Mouse (Mus musculus): ENCODE data around the gene Slc25a3. TPM values are rescaled to one million over a fixed set of nuclear protein-coding genes. Genes with fewer than 3 reads are reported as not detected.

The Slc25a3 gene
- polyA plus RNA-seq, 1 experiment, result 832 TPM

GRCm38 (mm10) chr10:91083393-91083927 lies 40.4 kb downstream of the Slc25a3 start:
- peak overlapping the region; percentile 47 for H3K27ac ChIP-seq (ENCODE audit: insufficient read depth, low read depth, low read length)
- H3K27me3 ChIP-seq (replicated peaks; ENCODE audit: control insufficient read depth, insufficient read depth, low read length), result no peaks in the 10 kb centered on the region
- DNase-seq, result no peak
- H3K4me1 ChIP-seq (ENCODE audit: control insufficient read depth, insufficient read depth, low read length), result no peaks in the 10 kb centered on the region
- 25% methylated on average over 12 of the region's 12 CpGs for WGBS
- peak overlapping the region; percentile 73 for H3K4me3 ChIP-seq (ENCODE audit: insufficient read depth, low read depth, low read length)
- TF ChIP-seq CTCF (conservative IDR thresholded peaks at IDR 0.05; ENCODE audit: insufficient read depth, insufficient read length, low read depth, low read length) (no peak), POLR2A (IDR thresholded peaks at IDR 0.05; ENCODE audit: low read depth, low read length) (no peak)
- no peaks in the 10 kb centered on the region for H3K36me3 ChIP-seq (ENCODE audit: control insufficient read depth, insufficient read depth, low read length)

GRCm38 (mm10) chr10:91082550-91083392 lies 41.1 kb downstream of the Slc25a3 start, which contains the start of the genes Apaf1 and Ikbip:
Apaf1 (minus strand) TSS chr10:91082770.
Ikbip (plus strand) TSS chr10:91082940.
- peak; percentile 100 for DNase-seq
- TF ChIP-seq POLR2A (IDR thresholded peaks at IDR 0.05; ENCODE audit: low read depth, low read length) (peak; percentile 21), CTCF (conservative IDR thresholded peaks at IDR 0.05; ENCODE audit: insufficient read depth, insufficient read length, low read depth, low read length) (no peak)
- Histone ChIP-seq H3K36me3 (ENCODE audit: control insufficient read depth, insufficient read depth, low read length) (no peaks in the 10 kb centered on the region), H3K27ac (ENCODE audit: insufficient read depth, low read depth, low read length) (peak within 1 kb of the TSS; percentile 47), H3K4me1 (ENCODE audit: control insufficient read depth, insufficient read depth, low read length) (no peaks in the 10 kb centered on the region), H3K4me3 (ENCODE audit: insufficient read depth, low read depth, low read length) (peak within 1 kb of the TSS; percentile 92), H3K27me3 (replicated peaks; ENCODE audit: control insufficient read depth, insufficient read depth, low read length) (no peaks in the 10 kb centered on the region)
- WGBS, result 1% methylated on average over 86 of the region's 87 CpGs

- Histone ChIP-seq H3K27ac (ENCODE audit: insufficient read depth, low read depth, low read length) (0 out of 2 replicates have a peak overlapping the region, but pooled peaks have one; percentile 11), H3K36me3 (ENCODE audit: control insufficient read depth, insufficient read depth, low read length) (no peaks in the 10 kb centered on the region), H3K4me3 (ENCODE audit: insufficient read depth, low read depth, low read length) (peak overlapping the region; percentile 92), H3K4me1 (ENCODE audit: control insufficient read depth, insufficient read depth, low read length) (no peaks in the 10 kb centered on the region), H3K27me3 (replicated peaks; ENCODE audit: control insufficient read depth, insufficient read depth, low read length) (no peaks in the 10 kb centered on the region)
- DNase-seq, result peak; percentile 20
- WGBS, result 1% methylated on average over 27 of the region's 27 CpGs
- no peak for TF ChIP-seq CTCF (conservative IDR thresholded peaks at IDR 0.05; ENCODE audit: insufficient read depth, insufficient read length, low read depth, low read length)
- TF ChIP-seq POLR2A (IDR thresholded peaks at IDR 0.05; ENCODE audit: low read depth, low read length), result no peak
These were observed 41.8 kb downstream of the Slc25a3 start for GRCm38 (mm10) chr10:91081959-91082507.

- no peak overlapping the region for H3K4me3 ChIP-seq (ENCODE audit: insufficient read depth, low read depth, low read length)
- H3K27ac ChIP-seq (ENCODE audit: insufficient read depth, low read depth, low read length), result no peak overlapping the region
- DNase-seq, result peak; percentile 6
- no peaks in the 10 kb centered on the region for H3K4me1 ChIP-seq (ENCODE audit: control insufficient read depth, insufficient read depth, low read length)
- WGBS, result 64% methylated on average over 5 of the region's 5 CpGs
- H3K27me3 ChIP-seq (replicated peaks; ENCODE audit: control insufficient read depth, insufficient read depth, low read length), result no peaks in the 10 kb centered on the region
- H3K36me3 ChIP-seq (ENCODE audit: control insufficient read depth, insufficient read depth, low read length), result peaks cover 2% of the 10 kb centered on the region; the same call in 1 of the 2 replicates
- TF ChIP-seq POLR2A (IDR thresholded peaks at IDR 0.05; ENCODE audit: low read depth, low read length), result no peak
- no peak for TF ChIP-seq CTCF (conservative IDR thresholded peaks at IDR 0.05; ENCODE audit: insufficient read depth, insufficient read length, low read depth, low read length)
These were observed 43.3 kb downstream of the Slc25a3 start for GRCm38 (mm10) chr10:91080540-91080939.

- no peak for TF ChIP-seq POLR2A (IDR thresholded peaks at IDR 0.05; ENCODE audit: low read depth, low read length)
- TF ChIP-seq CTCF (conservative IDR thresholded peaks at IDR 0.05; ENCODE audit: insufficient read depth, insufficient read length, low read depth, low read length), result no peak
- Histone ChIP-seq H3K4me3 (ENCODE audit: insufficient read depth, low read depth, low read length) (no peak overlapping the region), H3K36me3 (ENCODE audit: control insufficient read depth, insufficient read depth, low read length) (peaks cover 2% of the 10 kb centered on the region; the same call in 1 of the 2 replicates), H3K4me1 (ENCODE audit: control insufficient read depth, insufficient read depth, low read length) (no peaks in the 10 kb centered on the region; the same call in 1 of the 2 replicates), H3K27me3 (replicated peaks; ENCODE audit: control insufficient read depth, insufficient read depth, low read length) (no peaks in the 10 kb centered on the region), H3K27ac (ENCODE audit: insufficient read depth, low read depth, low read length) (no peak overlapping the region)
- DNase-seq, result no peak
- 89% methylated on average over 2 of the region's 2 CpGs for WGBS
These were observed 47.2 kb downstream of the Slc25a3 start for GRCm38 (mm10) chr10:91076667-91077066.

- Histone ChIP-seq H3K27ac (ENCODE audit: insufficient read depth, low read depth, low read length) (no peak overlapping the region), H3K4me1 (ENCODE audit: control insufficient read depth, insufficient read depth, low read length) (no peaks in the 10 kb centered on the region; the same call in 1 of the 2 replicates), H3K4me3 (ENCODE audit: insufficient read depth, low read depth, low read length) (no peak overlapping the region), H3K36me3 (ENCODE audit: control insufficient read depth, insufficient read depth, low read length) (peaks cover 2% of the 10 kb centered on the region), H3K27me3 (replicated peaks; ENCODE audit: control insufficient read depth, insufficient read depth, low read length) (no peaks in the 10 kb centered on the region)
- WGBS, result 85% methylated on average over 3 of the region's 3 CpGs
- no peak for DNase-seq
- no peak for TF ChIP-seq CTCF (conservative IDR thresholded peaks at IDR 0.05; ENCODE audit: insufficient read depth, insufficient read length, low read depth, low read length)
- no peak for TF ChIP-seq POLR2A (IDR thresholded peaks at IDR 0.05; ENCODE audit: low read depth, low read length)
These were observed 50.5 kb downstream of the Slc25a3 start for GRCm38 (mm10) chr10:91073345-91073744.

GRCm38 (mm10) chr10:91071768-91072167 lies 52.1 kb downstream of the Slc25a3 start:
- DNase-seq, result no peak
- TF ChIP-seq CTCF (conservative IDR thresholded peaks at IDR 0.05; ENCODE audit: insufficient read depth, insufficient read length, low read depth, low read length), result no peak
- TF ChIP-seq POLR2A (IDR thresholded peaks at IDR 0.05; ENCODE audit: low read depth, low read length), result no peak
- H3K4me1 ChIP-seq (ENCODE audit: control insufficient read depth, insufficient read depth, low read length), result no peaks in the 10 kb centered on the region; the same call in 1 of the 2 replicates
- H3K36me3 ChIP-seq (ENCODE audit: control insufficient read depth, insufficient read depth, low read length), result peaks cover 2% of the 10 kb centered on the region
- H3K27ac ChIP-seq (ENCODE audit: insufficient read depth, low read depth, low read length), result no peak overlapping the region
- no peak overlapping the region for H3K4me3 ChIP-seq (ENCODE audit: insufficient read depth, low read depth, low read length)
- WGBS, result 39% methylated on average over 1 of the region's 1 CpGs
- H3K27me3 ChIP-seq (replicated peaks; ENCODE audit: control insufficient read depth, insufficient read depth, low read length), result no peaks in the 10 kb centered on the region

Other genes starting within 250 kb of the Slc25a3 start
- gene Apaf1, start 41.3 kb downstream of the Slc25a3 start, polyA plus RNA-seq (2012; rRNA removed), result 3.1 and 4.4 TPM in 2 replicates
- 3.4 and 5.7 TPM in 2 replicates for gene Ikbip, start 41.1 kb downstream of the Slc25a3 start, polyA plus RNA-seq (2012; rRNA removed)
- gene Tmpo, start 57.3 kb upstream of the Slc25a3 start, polyA plus RNA-seq (2012; rRNA removed), result 20.0 and 21.1 TPM in 2 replicates